Comparison of ENCODE assay signal across 8 mouse cellular contexts in the genomic region with DNA sequence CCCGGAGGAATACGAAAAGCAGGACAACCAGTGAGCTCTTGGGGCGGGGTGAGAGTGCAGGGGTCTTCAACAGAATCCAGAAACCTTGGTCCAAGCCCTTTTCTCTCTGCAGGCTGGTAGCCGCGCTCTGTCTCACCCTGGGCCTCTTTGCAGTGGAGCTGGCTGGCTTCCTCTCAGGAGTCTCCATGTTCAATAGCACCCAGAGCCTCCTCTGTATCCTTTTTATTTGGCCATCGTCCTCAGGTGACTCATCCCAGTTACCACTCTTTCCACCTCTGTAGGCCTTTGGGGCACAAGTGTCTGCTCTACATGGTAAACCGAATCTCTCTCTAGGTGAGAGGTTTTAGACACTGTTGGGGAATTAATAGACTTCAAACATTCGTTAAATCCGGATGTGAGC. TPM values are rescaled to one million over a fixed set of nuclear protein-coding genes. Genes with fewer than 3 reads are reported as not detected.
DNase-seq lines count a peak whose midpoint lies in the region; ATAC-seq and TF ChIP-seq lines count a peak whose summit lies in the region.

No protein-coding gene starts in this region.

- peak overlapping the region; percentile 79 for H3K4me2 ChIP-seq in limb, embryonic 13.5 days (replicated peaks)
- peak overlapping the region; percentile 90 for H3K4me2 ChIP-seq in stomach, embryonic 15.5 days

- no peaks in the 10 kb centered on the region for H3K9me3 ChIP-seq in limb, embryonic 13.5 days
- H3K9me3 ChIP-seq in stomach, embryonic 15.5 days = no peaks in the 10 kb centered on the region

- no peak for ATAC-seq in limb, embryonic 13.5 days (ENCODE audit: low FRiP score, low read depth)
- ATAC-seq in stomach, embryonic 15.5 days (ENCODE audit: insufficient read depth, low FRiP score, low read depth) = no peak

- 43% methylated on average over 9 of the region's 9 CpGs for WGBS in spleen, adult 2 months
- WGBS in limb, embryonic 13.5 days = 22% methylated on average over 9 of the region's 9 CpGs
- WGBS in stomach, embryonic 15.5 days = 27% methylated on average over 9 of the region's 9 CpGs

- peak; percentile 53 for DNase-seq in cerebellum, adult 8-10 months
- DNase-seq in cerebellum, postnatal 4 days (ENCODE audit: low spot score in 2 of 2) = no peak
- DNase-seq in spleen, adult 2 months (ENCODE audit: low read depth in 1 of 2, low spot score in 2 of 2) = no peak
- DNase-seq in spleen, adult 18-20 months = no peak
- DNase-seq in cerebellum, postnatal 36 days = no peak
- DNase-seq in kidney, postnatal 25 days = no peak

- no peaks in the 10 kb centered on the region; the same call in 1 of the 2 replicates for H3K4me1 ChIP-seq in spleen, adult 2 months (ENCODE audit: control insufficient read depth, insufficient read depth, insufficient read length)
- peaks cover 29% of the 10 kb centered on the region for H3K4me1 ChIP-seq in limb, embryonic 13.5 days
- peaks cover 40% of the 10 kb centered on the region for H3K4me1 ChIP-seq in stomach, embryonic 15.5 days

- no peak for TF ChIP-seq POLR2A in spleen, adult 2 months (IDR thresholded peaks at IDR 0.05; ENCODE audit: low read depth, low read length)

- no peaks in the 10 kb centered on the region for H3K27me3 ChIP-seq in spleen, adult 2 months (ENCODE audit: control insufficient read depth, insufficient read depth, low read length)
- no peaks in the 10 kb centered on the region for H3K27me3 ChIP-seq in limb, embryonic 13.5 days
- H3K27me3 ChIP-seq in stomach, embryonic 15.5 days (replicated peaks) = no peaks in the 10 kb centered on the region

- H3K4me3 ChIP-seq in spleen, adult 2 months (ENCODE audit: extremely low read depth, insufficient read depth, insufficient read length) = peak overlapping the region; percentile 69; the same call in 1 of the 2 replicates
- peak overlapping the region; percentile 58 for H3K4me3 ChIP-seq in limb, embryonic 13.5 days
- H3K4me3 ChIP-seq in stomach, embryonic 15.5 days (replicated peaks) = peak overlapping the region; percentile 63

- no peak for TF ChIP-seq CTCF in spleen, adult 2 months (IDR thresholded peaks at IDR 0.05; ENCODE audit: extremely low read depth, insufficient read depth, insufficient read length, insufficient replicate concordance)

- peak overlapping the region; percentile 27; the same call in 1 of the 2 replicates for H3K27ac ChIP-seq in spleen, adult 2 months (ENCODE audit: insufficient read depth, low read length)
- H3K27ac ChIP-seq in limb, embryonic 13.5 days = peak overlapping the region; percentile 93; the same call in 1 of the 2 replicates
- peak overlapping the region; percentile 92 for H3K27ac ChIP-seq in stomach, embryonic 15.5 days

- H3K36me3 ChIP-seq in spleen, adult 2 months (ENCODE audit: control insufficient read depth, insufficient read depth, low read length) = no peaks in the 10 kb centered on the region
- no peaks in the 10 kb centered on the region for H3K36me3 ChIP-seq in limb, embryonic 13.5 days
- H3K36me3 ChIP-seq in stomach, embryonic 15.5 days = no peaks in the 10 kb centered on the region

- H3K9ac ChIP-seq in limb, embryonic 13.5 days = peak overlapping the region; percentile 88
- peak overlapping the region; percentile 59 for H3K9ac ChIP-seq in stomach, embryonic 15.5 days

RNA-seq across cellular contexts. Expression of gene Tmem107, which starts 0.7 kb away (rescaled TPM):
- polyA plus RNA-seq in spleen, adult 2 months (2012; rRNA removed) = 7.0 and 14.6 TPM in 2 replicates
- polyA plus RNA-seq in limb, embryonic 13.5 days (2015; fragmentation: Nextera tagmentation; extraction: Ambion mirVana) = 46.4 and 52.0 TPM in 2 replicates
- 49.6 and 55.0 TPM in 2 replicates for polyA plus RNA-seq in stomach, embryonic 15.5 days (2015; fragmentation: Nextera tagmentation; extraction: Ambion mirVana)

RNA-seq across cellular contexts. Expression of gene Borcs6, which starts 11.7 kb away (rescaled TPM):
- polyA plus RNA-seq in spleen, adult 2 months (2012; rRNA removed) = 16.7 and 23.7 TPM in 2 replicates
- polyA plus RNA-seq in limb, embryonic 13.5 days (2015; fragmentation: Nextera tagmentation; extraction: Ambion mirVana) = 9.5 and 9.6 TPM in 2 replicates
- polyA plus RNA-seq in stomach, embryonic 15.5 days (2015; fragmentation: Nextera tagmentation; extraction: Ambion mirVana) = 10.3 and 10.7 TPM in 2 replicates

RNA-seq across cellular contexts. Expression of gene Vamp2, which starts 17.0 kb away (rescaled TPM):
- polyA plus RNA-seq in spleen, adult 2 months (2012; rRNA removed) = 94.2 and 95.7 TPM in 2 replicates
- polyA plus RNA-seq in limb, embryonic 13.5 days (2015; fragmentation: Nextera tagmentation; extraction: Ambion mirVana) = 82.8 and 88.6 TPM in 2 replicates
- polyA plus RNA-seq in stomach, embryonic 15.5 days (2015; fragmentation: Nextera tagmentation; extraction: Ambion mirVana) = 68.5 and 84.6 TPM in 2 replicates

RNA-seq across cellular contexts. Expression of gene Per1, which starts 23.8 kb away (rescaled TPM):
- polyA plus RNA-seq in spleen, adult 2 months (2012; rRNA removed) = 23.3 and 25.7 TPM in 2 replicates
- polyA plus RNA-seq in limb, embryonic 13.5 days (2015; fragmentation: Nextera tagmentation; extraction: Ambion mirVana) = 9.3 and 12.0 TPM in 2 replicates
- 15.4 and 20.3 TPM in 2 replicates for polyA plus RNA-seq in stomach, embryonic 15.5 days (2015; fragmentation: Nextera tagmentation; extraction: Ambion mirVana)

RNA-seq across cellular contexts. Expression of gene Aurkb, which starts 25.8 kb away (rescaled TPM):
- 41.4 and 42.9 TPM in 2 replicates for polyA plus RNA-seq in spleen, adult 2 months (2012; rRNA removed)
- polyA plus RNA-seq in limb, embryonic 13.5 days (2015; fragmentation: Nextera tagmentation; extraction: Ambion mirVana) = 140 and 141 TPM in 2 replicates
- polyA plus RNA-seq in stomach, embryonic 15.5 days (2015; fragmentation: Nextera tagmentation; extraction: Ambion mirVana) = 134 and 146 TPM in 2 replicates

Comparison
In these comparisons a context has a peak if more than half of its experiments do, and no peak if none do; other contexts are left out.
1. H3K27ac ChIP-seq: peak in every context shown above with its lines; median percentile 93 in limb, embryonic 13.5 days; 92 in stomach, embryonic 15.5 days; 27 in spleen, adult 2 months.